Mouse (Mus musculus) myocyte (in vitro differentiated cells): Measurements from ENCODE around the gene Acsm3.

Source experiments
- E2F4 ChIP-seq: IDR thresholded peaks from one replicate; pipeline ENCODE4 v1.6.1; 2011; ENCODE audit warnings: mild to moderate bottlenecking, control low read depth, moderate library complexity; ENCODE audit not compliant: insufficient read depth
- MAX ChIP-seq: IDR thresholded peaks from one replicate; pipeline ENCODE4 v1.6.1; 2011; ENCODE audit warnings: low read depth, mild to moderate bottlenecking, control low read depth
- MYOG ChIP-seq, 3 experiments: IDR thresholded peaks; one replicate each; pipeline ENCODE4 v1.6.1; 2011; ENCODE audit warnings: control low read depth in 2 of 3, low read depth in 2 of 3, mild to moderate bottlenecking in 2 of 3; ENCODE audit not compliant: insufficient read length in 2 of 3, control insufficient read depth in 1 of 3, insufficient read depth in 1 of 3
- POLR2A ChIP-seq: IDR thresholded peaks from one replicate; pipeline ENCODE4 v1.6.1; 2011; ENCODE audit warnings: low read depth, mild to moderate bottlenecking, control low read depth, moderate library complexity; ENCODE audit not compliant: insufficient read length

GRCm38 (mm10) chr7:119783453-119783852, 22.7 kb downstream of the Acsm3 start:
- no peak for TF ChIP-seq POLR2A
- TF ChIP-seq MAX: no peak
- TF ChIP-seq MYOG (IDR thresholded peaks at IDR 0.05; ENCODE audit: control insufficient read depth in 1 of 3, insufficient read depth in 1 of 3, insufficient read length in 2 of 3, low read depth in 2 of 3): no peak
- no peak for TF ChIP-seq E2F4
